Mouse (Mus musculus) forebrain, postnatal 0 days (tissue): Measurements from ENCODE around the gene Tas2r134. TPM values are rescaled to one million over a fixed set of nuclear protein-coding genes. Genes with fewer than 3 reads are reported as not detected.

ENCODE experiments used
- ATAC-seq: fragments of 200-750 bp; cut with Nextera tagmentation; 2 replicates; pipeline ENCODE4 v1.8.0; 2017; ENCODE audit warnings: mild to moderate bottlenecking, moderate library complexity
- DNase-seq: peaks from one replicate; pipeline ENCODE4 v3.0.0-alpha.2; 2015
- H3K27ac ChIP-seq: fragments of 300-500 bp; sonication (generic); 2 replicates; pipeline ENCODE4 v1.5.1; 2014; ENCODE audit warnings: low read depth, mild to moderate bottlenecking, antibody characterized with exemption, low read length, moderate library complexity, mixed read lengths
- H3K27me3 ChIP-seq: fragments of 300-500 bp; sonication (generic); 2 replicates; pipeline ENCODE4 v1.6.1; 2014; ENCODE audit warnings: mild to moderate bottlenecking, low read length, mixed read lengths; ENCODE audit not compliant: insufficient read depth
- H3K36me3 ChIP-seq: fragments of 300-500 bp; sonication (generic); 2 replicates; pipeline ENCODE4 v1.6.1; 2014; ENCODE audit warnings: mild to moderate bottlenecking, moderate library complexity; ENCODE audit not compliant: insufficient read depth
- H3K4me1 ChIP-seq: fragments of 300-500 bp; sonication (generic); 2 replicates; pipeline ENCODE4 v1.6.1; 2014; ENCODE audit warnings: antibody characterized with exemption; ENCODE audit not compliant: insufficient read depth
- H3K4me2 ChIP-seq: fragments of 300-500 bp; sonication (generic); 2 replicates; pipeline ENCODE4 v1.6.1; 2014; ENCODE audit warnings: low read depth, mild to moderate bottlenecking, moderate library complexity
- H3K4me3 ChIP-seq: fragments of 300-500 bp; sonication (generic); 2 replicates; pipeline ENCODE4 v1.5.1; 2014; ENCODE audit warnings: low read depth, low read length, mixed read lengths
- H3K9ac ChIP-seq: fragments of 300-500 bp; sonication (generic); 2 replicates; pipeline ENCODE4 v1.6.1; 2014; ENCODE audit warnings: mild to moderate bottlenecking
- H3K9me3 ChIP-seq: fragments of 300-500 bp; sonication (generic); 2 replicates; pipeline ENCODE4 v1.6.1; 2016; ENCODE audit warnings: low read length
- CTCF ChIP-seq: sonication (generic); IDR thresholded peaks from 2 replicates; pipeline ENCODE4 v1.5.1; 2016; ENCODE audit warnings: antibody characterized with exemption, control low read depth, low read depth
- WGBS: fragments of 180-500 bp; shearing (Covaris S2); extraction: QIAGEN DNeasy Blood & Tissue Kit; methylation state at CpG from one replicate; pipeline ENCODE4 v1.1.7; 2014; 5-methylcytosine and 5-hydroxymethylcytosine counted together
- polyA plus RNA-seq: library from polyadenylated mRNA; unstranded; fragments of >200 nt; fragmentation: Nextera tagmentation; extraction: Ambion mirVana; gene quantifications from 2 replicates; pipeline ENCODE4 v1.2.1, GENCODE M21; 2015
- total RNA-seq: library from RNA; depleted of rRNA; stranded (reverse); fragments of >200 nt; gene quantifications from 2 replicates; pipeline ENCODE4 v1.2.3, GENCODE M21; 2014

Gene Tas2r134
- total and polyA plus RNA-seq, 2 experiments from 2014 or later, result not detected

- no peak overlapping the region for H3K4me3 ChIP-seq
- ATAC-seq, result no peak
- 62% methylated on average over 1 of the region's 1 CpGs for WGBS
- no peak for TF ChIP-seq CTCF
- H3K4me1 ChIP-seq, result no peaks in the 10 kb centered on the region
- no peak overlapping the region for H3K4me2 ChIP-seq
- H3K36me3 ChIP-seq, result no peaks in the 10 kb centered on the region
- no peak overlapping the region for H3K9ac ChIP-seq
- DNase-seq, result no peak
- H3K27me3 ChIP-seq, result no peaks in the 10 kb centered on the region
- no peaks in the 10 kb centered on the region for H3K9me3 ChIP-seq
- no peak overlapping the region for H3K27ac ChIP-seq
Measured at GRCm38 (mm10) chr2:51649887-51650286, 22.6 kb downstream of the Tas2r134 start.

- Histone ChIP-seq H3K36me3 (no peaks in the 10 kb centered on the region), H3K27ac (no peak overlapping the region), H3K4me3 (no peak overlapping the region), H3K4me1 (no peaks in the 10 kb centered on the region), H3K9me3 (no peaks in the 10 kb centered on the region), H3K27me3 (no peaks in the 10 kb centered on the region), H3K9ac (no peak overlapping the region), H3K4me2 (no peak overlapping the region)
- DNase-seq (no peak), ATAC-seq (no peak)
- 95% methylated on average over 10 of the region's 10 CpGs for WGBS
- TF ChIP-seq CTCF, result no peak
Measured at GRCm38 (mm10) chr2:51652086-51652485, 24.8 kb downstream of the Tas2r134 start.

- no peak for TF ChIP-seq CTCF
- Histone ChIP-seq H3K9ac (no peak overlapping the region), H3K4me1 (no peaks in the 10 kb centered on the region), H3K36me3 (no peaks in the 10 kb centered on the region), H3K27ac (no peak overlapping the region), H3K9me3 (no peaks in the 10 kb centered on the region), H3K4me3 (no peak overlapping the region), H3K4me2 (no peak overlapping the region), H3K27me3 (no peaks in the 10 kb centered on the region)
- 39% methylated on average over 3 of the region's 3 CpGs for WGBS
- ATAC-seq (no peak), DNase-seq (no peak)
Measured at GRCm38 (mm10) chr2:51657684-51658083, 30.4 kb downstream of the Tas2r134 start.

GRCm38 (mm10) chr2:51658288-51658687 is 31.0 kb downstream of the Tas2r134 start:
- H3K9me3 ChIP-seq, result no peaks in the 10 kb centered on the region
- 48% methylated on average over 5 of the region's 5 CpGs for WGBS
- DNase-seq, result no peak

GRCm38 (mm10) chr2:51674321-51674720 is 47.0 kb downstream of the Tas2r134 start:
- H3K9me3 ChIP-seq, result no peaks in the 10 kb centered on the region
- no peak overlapping the region for H3K27ac ChIP-seq
- 80% methylated on average over 2 of the region's 2 CpGs for WGBS
- H3K27me3 ChIP-seq, result no peaks in the 10 kb centered on the region
- no peak for TF ChIP-seq CTCF
- no peaks in the 10 kb centered on the region for H3K4me1 ChIP-seq
- H3K36me3 ChIP-seq, result no peaks in the 10 kb centered on the region
- H3K4me3 ChIP-seq, result no peak overlapping the region
- H3K9ac ChIP-seq, result no peak overlapping the region
- no peak overlapping the region for H3K4me2 ChIP-seq
- DNase-seq (no peak), ATAC-seq (no peak)

More at GRCm38 (mm10) chr2:51658288-51658687, 31.0 kb downstream of the Tas2r134 start:
- no peak for TF ChIP-seq CTCF
- no peak for ATAC-seq
- H3K4me1 ChIP-seq, result no peaks in the 10 kb centered on the region
- no peak overlapping the region for H3K9ac ChIP-seq
- H3K4me2 ChIP-seq, result no peak overlapping the region
- H3K27me3 ChIP-seq, result no peaks in the 10 kb centered on the region
- H3K4me3 ChIP-seq, result no peak overlapping the region
- no peak overlapping the region for H3K27ac ChIP-seq
- H3K36me3 ChIP-seq, result no peaks in the 10 kb centered on the region
